Mouse (Mus musculus) embryonic facial prominence, embryonic 11.5 days (tissue): ENCODE results near the gene Tmem176b. TPM values are rescaled to one million over a fixed set of nuclear protein-coding genes. Genes with fewer than 3 reads are reported as not detected.

Source experiments
- ATAC-seq: fragments of 200-750 bp; cut with Nextera tagmentation; replicated peaks from 2 replicates; pipeline ENCODE4 v1.8.0; 2017; ENCODE audit warnings: low read depth; ENCODE audit not compliant: insufficient number of reproducible peaks, low FRiP score, low TSS enrichment
- DNase-seq: peaks from one replicate; pipeline ENCODE4 v3.0.0-alpha.2; 2015; ENCODE audit warnings: low spot score
- H3K27ac ChIP-seq: fragments of 300-500 bp; sonication (generic); replicated peaks from 2 replicates; pipeline ENCODE4 v1.5.1; 2014; ENCODE audit warnings: mild to moderate bottlenecking, low read depth, low read length, control low read depth
- H3K27me3 ChIP-seq: fragments of 300-500 bp; sonication (generic); 2 replicates; pipeline ENCODE4 v1.6.1; 2014; ENCODE audit warnings: mild to moderate bottlenecking, low read length, moderate library complexity, mixed read lengths; ENCODE audit not compliant: control insufficient read depth, insufficient read depth
- H3K36me3 ChIP-seq: fragments of 300-500 bp; sonication (generic); replicated peaks from 2 replicates; pipeline ENCODE4 v1.6.1; 2014; ENCODE audit warnings: low read depth, mild to moderate bottlenecking, low read length, moderate library complexity, mixed read lengths; ENCODE audit not compliant: control insufficient read depth, insufficient read depth
- H3K4me1 ChIP-seq: fragments of 300-500 bp; sonication (generic); 2 replicates; pipeline ENCODE4 v1.6.1; 2014; ENCODE audit warnings: low read length, mixed read lengths; ENCODE audit not compliant: control insufficient read depth, insufficient read depth
- H3K4me2 ChIP-seq: fragments of 300-500 bp; sonication (generic); 2 replicates; pipeline ENCODE4 v1.6.1; 2014; ENCODE audit warnings: low read depth, mild to moderate bottlenecking, control low read depth, low read length, moderate library complexity
- H3K4me3 ChIP-seq: fragments of 300-500 bp; sonication (generic); 2 replicates; pipeline ENCODE4 v1.5.1; 2014; ENCODE audit warnings: low read depth, low read length, control low read depth
- H3K9ac ChIP-seq: fragments of 300-500 bp; sonication (generic); replicated peaks from 2 replicates; pipeline ENCODE4 v1.6.1; 2014; ENCODE audit warnings: mild to moderate bottlenecking, control low read depth, low read length
- H3K9me3 ChIP-seq: fragments of 300-500 bp; sonication (generic); replicated peaks from 2 replicates; pipeline ENCODE4 v1.6.1; 2016; ENCODE audit warnings: mild to moderate bottlenecking, low read length, inconsistent platforms, mixed read lengths; ENCODE audit not compliant: control insufficient read depth
- WGBS: fragments of 180-500 bp; shearing (Covaris S2); extraction: QIAGEN DNeasy Blood & Tissue Kit; methylation state at CpG from one replicate; pipeline ENCODE4 v1.1.7; 2014; 5-methylcytosine and 5-hydroxymethylcytosine counted together
- polyA plus RNA-seq: library from polyadenylated mRNA; unstranded; fragments of >200 nt; fragmentation: Nextera tagmentation; extraction: Ambion mirVana; gene quantifications from 2 replicates; pipeline ENCODE4 v1.2.1, GENCODE M21; 2014

Gene Tmem176b
- polyA plus RNA-seq, 1 experiment from 2014 or later, result 87.3 TPM

DNA sequence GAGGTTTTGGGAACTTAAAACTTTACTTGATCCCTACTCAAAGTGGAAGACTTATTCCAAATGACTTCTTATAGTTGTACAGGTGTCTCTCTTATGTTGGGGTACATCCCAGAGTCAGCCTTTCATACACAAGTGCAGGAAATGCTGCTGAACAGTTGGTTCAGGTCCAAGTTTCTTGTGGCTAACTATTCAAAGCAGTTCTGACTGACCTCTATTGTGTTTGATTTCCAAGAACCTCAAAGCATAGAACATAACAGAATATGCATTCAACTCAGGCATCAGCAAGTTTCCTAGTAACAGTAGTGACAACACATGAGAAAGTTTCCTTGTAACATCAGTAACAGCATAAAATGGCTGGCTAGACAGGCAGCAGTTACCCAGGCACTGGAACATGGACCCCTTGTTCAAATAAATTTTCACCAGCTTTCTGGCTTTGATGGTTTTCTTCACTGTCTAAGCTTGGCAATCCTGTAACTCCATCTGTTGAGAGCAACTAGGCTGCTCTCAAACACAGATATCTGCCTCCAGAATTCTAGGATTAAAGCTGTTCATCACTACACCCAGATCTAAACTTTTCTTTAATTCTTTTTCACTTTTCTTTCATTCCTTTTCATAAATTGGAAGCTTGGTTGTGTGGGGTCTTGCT, 37.8 kb downstream of the Tmem176b start:
- no peaks in the 10 kb centered on the region for H3K4me1 ChIP-seq
- H3K27ac ChIP-seq, result no peak overlapping the region
- H3K9me3 ChIP-seq, result no peaks in the 10 kb centered on the region
- H3K4me2 ChIP-seq, result no peak overlapping the region
- no peak overlapping the region for H3K4me3 ChIP-seq
- H3K27me3 ChIP-seq, result no peaks in the 10 kb centered on the region
- no peak for ATAC-seq
- H3K9ac ChIP-seq, result no peak overlapping the region
- H3K36me3 ChIP-seq, result no peaks in the 10 kb centered on the region
- DNase-seq, result no peak

GRCm38 (mm10) chr6:48801897-48802296, 39.4 kb downstream of the Tmem176b start:
- Histone ChIP-seq H3K4me2 (no peak overlapping the region), H3K4me3 (no peak overlapping the region), H3K9ac (no peak overlapping the region), H3K27me3 (no peaks in the 10 kb centered on the region), H3K27ac (no peak overlapping the region), H3K9me3 (no peaks in the 10 kb centered on the region), H3K4me1 (no peaks in the 10 kb centered on the region), H3K36me3 (no peaks in the 10 kb centered on the region)
- ATAC-seq, result no peak
- 82% methylated on average over 1 of the region's 1 CpGs for WGBS
- DNase-seq, result no peak

- Histone ChIP-seq H3K36me3 (no peaks in the 10 kb centered on the region), H3K9ac (no peak overlapping the region), H3K9me3 (no peaks in the 10 kb centered on the region), H3K4me2 (no peak overlapping the region), H3K4me1 (no peaks in the 10 kb centered on the region), H3K4me3 (no peak overlapping the region), H3K27me3 (no peaks in the 10 kb centered on the region), H3K27ac (no peak overlapping the region)
- DNase-seq, result no peak
- ATAC-seq, result no peak
- 78% methylated on average over 2 of the region's 2 CpGs for WGBS
Observed at GRCm38 (mm10) chr6:48787867-48788266, 53.4 kb downstream of the Tmem176b start.

DNA sequence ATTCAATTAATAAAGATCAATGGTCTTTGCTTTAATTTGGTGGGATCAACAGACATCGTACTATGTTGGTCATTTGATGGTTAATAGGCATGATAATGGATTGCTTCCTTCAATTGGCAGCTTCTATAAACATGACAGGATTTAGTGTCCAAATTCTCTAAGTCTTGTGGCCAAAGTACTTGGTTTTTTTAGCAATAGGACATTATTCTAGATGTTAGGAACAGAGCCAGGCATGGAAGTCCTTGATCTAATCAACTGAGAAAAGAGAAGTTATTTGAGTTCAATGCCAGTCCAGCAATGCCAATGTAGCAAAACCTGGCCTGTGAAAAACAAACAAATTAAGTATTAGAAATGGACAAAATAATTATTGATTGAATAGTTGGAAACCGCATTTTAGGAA, 55.7 kb downstream of the Tmem176b start:
- Histone ChIP-seq H3K9ac (no peak overlapping the region), H3K4me2 (no peak overlapping the region), H3K27ac (no peak overlapping the region), H3K9me3 (no peaks in the 10 kb centered on the region), H3K4me3 (no peak overlapping the region), H3K27me3 (no peaks in the 10 kb centered on the region), H3K4me1 (no peaks in the 10 kb centered on the region), H3K36me3 (no peaks in the 10 kb centered on the region)
- WGBS, result 76% methylated on average over 2 of the region's 2 CpGs
- DNase-seq (no peak), ATAC-seq (no peak)

- WGBS, result 63% methylated on average over 1 of the region's 1 CpGs
- H3K9ac ChIP-seq, result no peak overlapping the region
- DNase-seq, result no peak
- H3K36me3 ChIP-seq, result no peaks in the 10 kb centered on the region
- no peaks in the 10 kb centered on the region for H3K4me1 ChIP-seq
- no peaks in the 10 kb centered on the region for H3K9me3 ChIP-seq
- no peaks in the 10 kb centered on the region for H3K27me3 ChIP-seq
- no peak overlapping the region for H3K4me3 ChIP-seq
- H3K4me2 ChIP-seq, result no peak overlapping the region
- no peak for ATAC-seq
- H3K27ac ChIP-seq, result no peak overlapping the region
Observed at GRCm38 (mm10) chr6:48785189-48785588, 56.1 kb downstream of the Tmem176b start.

DNA sequence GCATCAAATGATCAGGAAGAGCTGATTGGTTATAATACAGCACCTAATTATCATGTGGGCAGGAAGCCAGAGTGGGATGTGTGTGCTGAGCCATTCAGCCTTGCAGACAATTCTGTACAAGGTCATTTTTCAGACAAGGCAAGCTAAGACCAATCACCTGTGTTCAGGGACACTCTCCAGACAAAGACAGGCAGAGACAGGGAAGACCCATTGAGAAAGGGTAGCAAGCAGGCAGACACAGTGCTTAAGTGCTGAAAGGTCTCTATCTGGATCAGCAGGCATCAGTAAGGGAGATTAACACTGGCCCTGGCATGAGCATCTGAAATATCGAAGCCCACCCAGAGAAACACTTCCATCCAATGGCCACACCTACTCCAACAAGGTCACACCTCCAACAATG, 56.9 kb downstream of the Tmem176b start:
- no peak overlapping the region for H3K27ac ChIP-seq
- no peak overlapping the region for H3K4me3 ChIP-seq
- H3K36me3 ChIP-seq, result no peaks in the 10 kb centered on the region
- H3K27me3 ChIP-seq, result no peaks in the 10 kb centered on the region
- WGBS, result 93% methylated on average over 1 of the region's 1 CpGs
- no peaks in the 10 kb centered on the region for H3K4me1 ChIP-seq
- ATAC-seq (no peak), DNase-seq (no peak)
- H3K9ac ChIP-seq, result no peak overlapping the region
- H3K9me3 ChIP-seq, result no peaks in the 10 kb centered on the region
- no peak overlapping the region for H3K4me2 ChIP-seq

Other genes starting within 250 kb of the Tmem176b start
- 33.5 and 34.2 TPM in 2 replicates for gene Repin1, start 247.6 kb downstream of the Tmem176b start, polyA plus RNA-seq
- not detected in 2 replicates for gene Gm44965, start 247.6 kb downstream of the Tmem176b start, polyA plus RNA-seq
- 7.1 and 7.4 TPM in 2 replicates for gene Zfp775, start 239.4 kb downstream of the Tmem176b start, polyA plus RNA-seq
- gene AI854703, start 214.7 kb downstream of the Tmem176b start, polyA plus RNA-seq, result 0.69 and 0.71 TPM in 2 replicates
- 0.20 and 0.25 TPM in 2 replicates for gene Gimap8, start 194.3 kb downstream of the Tmem176b start, polyA plus RNA-seq
- 9.0 and 10.2 TPM in 2 replicates for gene Gimap9, start 165.4 kb downstream of the Tmem176b start, polyA plus RNA-seq
- gene Gimap4, start 156.9 kb downstream of the Tmem176b start, polyA plus RNA-seq, result 9.6 and 10.2 TPM in 2 replicates
- 13.9 and 16.9 TPM in 2 replicates for gene Gimap6, start 133.3 kb downstream of the Tmem176b start, polyA plus RNA-seq
- gene Gm28053, start 122.9 kb downstream of the Tmem176b start, polyA plus RNA-seq, result not detected in 2 replicates
- not detected in 2 replicates for gene Gimap7, start 122.9 kb downstream of the Tmem176b start, polyA plus RNA-seq
- gene Gimap1, start 102.4 kb downstream of the Tmem176b start, polyA plus RNA-seq, result 5.5 and 5.6 TPM in 2 replicates
- gene Gimap5, start 95.3 kb downstream of the Tmem176b start, polyA plus RNA-seq, result 0.63 and 1.2 TPM in 2 replicates
- not detected in 2 replicates for gene Gimap3, start 70.6 kb downstream of the Tmem176b start, polyA plus RNA-seq
- 30.4 and 32.7 TPM in 2 replicates for gene Tmem176a, start 577 bp downstream of the Tmem176b start, polyA plus RNA-seq
- not detected in 2 replicates for gene Aoc1, start 31.4 kb upstream of the Tmem176b start, polyA plus RNA-seq
- gene 1600015I10Rik, start 88.4 kb upstream of the Tmem176b start, polyA plus RNA-seq, result not detected in 2 replicates
- not detected in 2 replicates for gene Doxl2, start 133.5 kb upstream of the Tmem176b start, polyA plus RNA-seq
- not detected in 2 replicates for gene Svs1, start 145.4 kb upstream of the Tmem176b start, polyA plus RNA-seq
- gene Gpnmb, start 195.1 kb upstream of the Tmem176b start, polyA plus RNA-seq, result 3.3 and 8.8 TPM in 2 replicates
- gene Malsu1, start 232.3 kb upstream of the Tmem176b start, polyA plus RNA-seq, result 68.5 and 75.4 TPM in 2 replicates